Mouse (Mus musculus): ENCODE data around the gene Acaa1a.
"Not testable (repeated sequence)": the region's sequence is repeated elsewhere in the genome, so short reads cannot be mapped to it uniquely, and the experiment has no call there.

The Acaa1a gene

DNA sequence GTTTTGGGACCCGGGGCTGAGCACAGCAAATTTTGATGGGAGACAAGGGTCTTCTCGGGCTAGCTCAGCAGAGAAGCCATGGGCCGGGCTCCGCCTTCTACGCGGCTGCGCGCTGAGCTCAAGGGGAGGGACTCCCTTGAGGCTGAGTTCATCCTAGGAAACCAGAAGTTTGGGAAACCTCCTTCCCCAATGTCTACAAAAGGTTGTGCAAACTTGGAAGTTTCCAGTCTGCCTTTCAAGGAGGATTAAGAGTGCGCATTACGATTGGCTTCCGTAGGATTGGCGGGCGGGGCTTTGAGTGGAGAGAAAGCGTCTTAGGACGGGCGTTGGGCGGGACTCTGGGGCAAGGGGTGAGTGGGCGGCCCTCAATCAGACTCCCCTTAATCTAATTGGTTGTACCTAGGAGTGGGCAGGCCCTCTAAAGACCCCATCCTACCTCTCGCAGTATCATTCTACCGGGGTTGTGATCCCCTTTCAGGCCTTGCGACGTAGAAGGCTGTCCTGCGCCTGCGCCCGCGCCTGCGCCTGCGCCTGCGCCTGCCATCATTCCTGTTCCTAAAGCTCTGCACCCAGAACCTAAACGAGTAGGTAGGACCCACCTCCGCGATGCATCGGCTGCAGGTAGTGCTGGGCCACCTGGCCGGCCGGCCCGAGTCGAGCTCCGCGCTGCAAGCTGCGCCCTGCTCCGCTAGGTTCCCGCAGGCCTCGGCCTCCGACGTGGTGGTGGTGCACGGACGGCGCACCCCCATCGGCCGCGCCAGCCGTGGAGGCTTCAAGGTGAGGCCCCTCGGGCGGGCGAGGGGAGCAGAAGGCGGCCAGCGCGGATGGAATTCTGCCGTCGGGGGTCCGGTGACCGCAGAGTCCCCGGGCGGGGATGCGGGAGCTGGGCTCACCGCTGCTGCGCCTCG is 1.7 kb downstream of the Acaa1a start, which contains the start of gene Myd88:
Myd88 (minus strand) TSS at position 503 of the 908 bp plus-strand sequence.
- peak; percentile 99 for DNase-seq

GRCm38 (mm10) chr9:119342728-119343127 is 3.3 kb downstream of the Acaa1a start:
- peak; percentile 63 to 80 for DNase-seq

DNA sequence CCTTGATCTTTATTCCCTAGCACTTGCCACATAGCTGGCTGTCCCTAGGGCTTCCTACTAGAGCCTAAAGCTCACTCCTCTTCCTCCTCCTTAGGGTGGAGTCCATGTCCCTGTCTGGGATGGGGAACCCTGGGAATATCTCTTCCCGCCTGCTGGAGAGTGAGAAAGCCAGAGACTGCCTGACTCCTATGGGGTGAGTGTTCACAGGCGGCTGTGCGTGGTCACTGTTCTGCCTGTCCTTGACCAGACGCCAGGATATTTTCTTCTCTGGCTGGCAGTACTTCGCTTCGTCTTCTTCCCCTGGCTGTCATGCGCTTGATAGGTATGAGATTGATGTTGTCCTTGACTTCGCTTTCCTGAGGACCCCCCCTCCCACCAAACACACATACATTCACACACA is 6.9 kb downstream of the Acaa1a start:
- DNase-seq, result no peak

- no peak for DNase-seq
Observed at GRCm38 (mm10) chr9:119350531-119350930, 11.1 kb downstream of the Acaa1a start.

- no peak for DNase-seq
Observed at GRCm38 (mm10) chr9:119350947-119351705, 11.7 kb downstream of the Acaa1a start.

DNA sequence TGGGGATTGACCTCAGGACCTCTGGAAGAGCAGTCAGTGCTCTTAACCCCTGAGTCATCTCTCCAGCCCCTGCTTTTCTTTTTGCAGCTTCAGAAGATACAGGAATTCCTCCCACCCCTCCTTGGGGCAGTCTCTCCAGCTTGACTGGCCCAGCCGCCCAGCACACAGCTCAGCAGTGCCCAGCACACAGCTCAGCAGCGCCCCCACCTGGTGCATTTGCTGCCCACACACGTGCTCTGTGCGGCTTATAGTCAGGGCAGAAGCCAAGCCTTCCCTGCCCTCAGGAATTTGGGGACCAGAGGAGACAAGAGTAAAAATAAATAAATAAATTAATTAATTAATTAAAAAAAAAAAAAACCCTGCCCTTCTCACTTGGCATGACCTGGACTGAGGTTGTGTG is 12.6 kb downstream of the Acaa1a start:
- DNase-seq, result peak; percentile 76 to 82

DNA sequence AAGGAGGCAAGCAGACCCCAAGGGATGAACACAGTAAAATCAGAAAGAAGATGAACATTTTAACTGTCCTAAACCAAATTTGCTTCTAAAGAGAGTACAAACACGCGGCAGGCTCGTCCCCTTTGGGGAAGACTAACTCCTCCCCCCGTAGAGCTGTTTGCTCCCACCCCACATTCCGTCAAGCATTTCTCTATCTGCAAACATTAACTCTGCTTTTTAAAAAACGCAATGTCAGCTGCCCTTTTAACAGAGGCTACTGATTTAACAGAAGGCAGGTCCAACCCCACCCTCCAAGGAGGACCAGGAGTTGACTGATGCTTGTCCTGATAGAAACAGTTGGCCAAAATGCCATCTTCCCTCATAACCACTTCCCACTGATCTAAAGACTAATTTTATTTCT is 14.4 kb downstream of the Acaa1a start:
- no peak for DNase-seq

GRCm38 (mm10) chr9:119355943-119356342 is 16.5 kb downstream of the Acaa1a start:
- no peak for DNase-seq

GRCm38 (mm10) chr9:119357331-119358057 is 18.0 kb downstream of the Acaa1a start, which contains the start of gene Xylb:
Gene Xylb, plus strand, starts transcription at chr9:119357381.
- DNase-seq, result peak; percentile 92 to 95

- DNase-seq, result no peak
Observed at GRCm38 (mm10) chr9:119358058-119358429, 18.6 kb downstream of the Acaa1a start.

GRCm38 (mm10) chr9:119361416-119361815 is 21.9 kb downstream of the Acaa1a start:
- DNase-seq, result no peak

DNA sequence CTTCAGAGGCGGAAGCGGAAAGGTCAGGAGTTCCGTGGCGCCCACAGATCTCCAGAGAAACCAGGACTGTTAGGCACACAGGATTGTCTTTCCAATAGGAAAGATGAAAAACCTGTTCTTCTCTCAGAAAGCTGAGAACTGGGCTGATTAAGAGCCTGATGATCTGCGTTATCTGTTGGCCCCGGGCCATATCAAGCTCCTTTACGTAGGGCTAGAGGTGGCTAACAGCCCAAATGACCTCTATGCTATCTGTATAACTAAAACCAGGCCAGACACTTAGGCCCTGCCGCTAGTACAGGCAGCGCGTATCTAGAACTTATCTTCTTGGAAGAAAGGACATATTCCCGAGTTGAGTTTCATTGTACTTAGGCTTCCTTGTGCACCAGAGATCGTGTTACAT is 23.8 kb downstream of the Acaa1a start:
- no peak for DNase-seq

- peak in 1 of 2 experiments; percentile 34 for DNase-seq
Observed at GRCm38 (mm10) chr9:119365284-119365683, 25.8 kb downstream of the Acaa1a start, which contains the start of gene Slc22a14. Gene Slc22a14, minus strand, starts transcription at chr9:119365553.

DNA sequence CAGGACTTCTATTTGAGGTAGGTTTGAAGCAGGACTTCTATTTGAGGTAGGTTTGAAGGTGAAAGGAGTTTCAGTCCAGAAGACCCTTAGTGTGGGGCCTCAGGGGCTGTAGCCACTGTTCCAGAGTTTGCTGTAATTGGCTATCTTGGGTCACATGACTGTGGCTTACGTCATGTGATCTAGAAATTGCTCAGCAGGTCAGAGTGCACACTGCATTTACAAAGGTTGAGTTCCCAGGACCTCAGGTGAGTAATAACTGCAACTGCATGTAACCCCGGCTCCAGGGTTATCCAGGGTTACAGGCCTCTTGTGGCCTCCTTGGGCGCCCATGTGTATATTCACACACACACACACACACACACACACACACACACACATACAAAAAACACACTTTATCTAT is 28.9 kb downstream of the Acaa1a start:
- no peak for DNase-seq

- DNase-seq, result not testable (repeated sequence)
Observed at GRCm38 (mm10) chr9:119370770-119371169, 31.3 kb downstream of the Acaa1a start.

DNA sequence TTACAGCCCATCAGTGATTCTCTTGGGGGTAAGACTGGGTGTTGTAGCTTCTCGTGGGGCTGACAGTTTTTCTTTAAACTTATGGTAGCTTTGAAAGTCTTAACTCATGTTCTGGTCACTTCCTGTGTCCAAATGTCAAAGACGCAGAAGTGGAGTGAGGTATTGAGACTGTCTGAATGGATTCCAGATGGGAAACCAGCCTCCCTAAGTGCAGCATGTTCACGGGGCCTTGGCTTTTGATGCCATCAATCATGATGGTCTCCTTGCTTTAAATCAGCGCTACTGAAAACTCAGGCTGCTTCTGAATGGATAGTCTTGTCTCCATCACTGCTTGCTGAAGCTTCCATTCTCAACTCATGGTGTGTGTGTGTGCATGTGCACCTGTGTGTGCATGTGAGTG is 31.8 kb downstream of the Acaa1a start:
- DNase-seq, result no peak

DNA sequence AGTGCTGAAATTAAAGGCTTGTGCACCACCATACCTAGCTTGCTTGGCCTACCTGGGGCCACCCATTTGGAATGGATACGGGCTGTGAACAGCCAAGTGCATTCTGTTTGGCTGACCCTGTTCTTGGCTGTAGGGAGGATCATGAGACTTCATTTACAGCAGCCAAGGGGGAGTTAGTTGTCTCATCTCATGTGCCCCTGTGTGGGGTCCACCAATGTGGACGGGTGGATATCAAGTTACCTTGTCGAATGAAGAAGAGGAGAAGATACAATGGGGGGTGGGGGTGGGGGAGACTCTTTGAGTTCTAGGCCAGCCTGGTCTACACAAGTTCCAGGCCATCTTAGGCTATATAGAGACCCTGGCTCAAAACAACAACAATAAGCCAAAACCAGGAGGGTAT is 35.5 kb downstream of the Acaa1a start:
- DNase-seq, result no peak

GRCm38 (mm10) chr9:119375556-119375955 is 36.1 kb downstream of the Acaa1a start:
- no peak for DNase-seq

DNA sequence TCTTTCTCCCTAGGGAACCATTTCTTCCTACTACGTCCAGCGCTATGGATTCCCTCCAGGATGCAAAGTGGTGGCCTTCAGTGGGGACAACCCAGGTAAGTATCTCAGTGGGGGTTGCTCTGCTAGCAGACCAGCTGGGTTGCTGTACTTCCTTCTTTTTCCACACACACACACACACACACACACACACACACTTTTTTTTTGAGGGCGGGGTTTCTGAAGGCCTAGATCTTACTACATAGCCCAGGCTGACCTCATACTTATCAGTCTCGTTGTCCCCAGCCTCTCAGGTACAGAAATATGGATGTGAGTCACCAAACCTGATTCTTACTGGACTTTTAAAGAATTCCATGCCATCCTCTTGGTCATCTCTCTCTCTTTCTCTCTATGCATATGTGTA is 38.8 kb downstream of the Acaa1a start:
- DNase-seq, result no peak

DNA sequence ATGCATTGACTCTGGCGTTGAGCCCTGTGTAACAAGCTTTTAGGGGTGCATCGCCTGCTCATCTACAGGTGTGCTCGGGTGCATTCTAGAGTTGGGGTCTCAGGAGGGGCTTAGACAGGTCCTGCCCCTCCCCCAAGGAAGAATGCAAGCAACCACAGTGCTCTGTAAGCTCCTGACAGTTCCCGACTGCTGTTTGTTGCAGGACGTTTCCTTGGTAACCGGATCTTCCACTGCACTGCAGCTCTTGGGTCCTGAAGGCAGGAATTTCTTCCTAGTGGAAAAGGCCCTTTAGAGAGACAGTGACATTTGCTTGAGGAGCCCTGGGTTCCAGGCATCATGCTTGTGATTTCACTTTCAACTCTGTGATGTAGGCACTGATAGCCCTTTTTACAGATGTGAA is 43.1 kb downstream of the Acaa1a start:
- DNase-seq, result no peak

DNA sequence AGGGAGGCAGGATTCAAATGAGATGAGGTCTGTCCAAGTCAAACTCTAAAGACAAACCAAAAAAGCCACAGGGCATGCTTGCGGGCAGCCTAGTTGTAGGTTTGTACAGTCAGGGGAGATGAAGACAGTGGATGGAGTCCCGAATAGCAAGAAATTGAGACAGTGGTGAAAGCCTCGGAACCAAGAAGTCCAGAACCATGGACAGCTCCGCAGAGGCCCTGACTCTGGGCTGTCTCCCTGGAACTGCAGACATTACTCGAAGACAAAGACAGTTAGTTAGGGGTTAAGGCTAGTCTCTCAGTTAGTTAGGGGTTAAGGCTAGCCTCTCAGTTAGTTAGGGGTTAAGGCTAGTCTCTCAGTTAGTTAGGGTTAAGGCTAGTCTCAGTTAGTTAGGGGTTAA is 49.5 kb downstream of the Acaa1a start:
- no peak for DNase-seq

GRCm38 (mm10) chr9:119390214-119390613 is 50.7 kb downstream of the Acaa1a start:
- no peak for DNase-seq

DNA sequence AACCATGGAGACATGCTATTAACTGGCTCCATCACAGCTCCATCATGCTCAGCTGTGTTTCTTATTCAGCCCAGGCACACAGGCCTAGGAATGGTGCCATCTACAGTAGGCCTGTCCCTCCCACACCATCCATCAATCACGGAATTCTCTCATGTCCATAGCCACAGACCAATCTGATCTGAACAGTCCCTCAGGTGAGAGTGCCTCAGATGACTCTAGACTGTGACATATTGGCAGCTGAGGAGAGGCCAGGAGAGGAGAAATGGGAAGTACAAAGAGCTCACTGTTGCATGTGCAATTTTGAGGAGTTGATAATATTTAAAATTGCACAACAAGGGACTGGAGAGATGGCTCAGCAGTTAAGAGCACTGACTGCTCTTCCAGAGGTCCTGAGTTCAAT is 55.3 kb downstream of the Acaa1a start:
- no peak for DNase-seq

Data from lung, adult 18-20 months (tissue).